Mouse (Mus musculus): ENCODE data around the gene Ngfr.
"Not testable (repeated sequence)": the region's sequence is repeated elsewhere in the genome, so short reads cannot be mapped to it uniquely, and the experiment has no call there.

Ngfr gene

DNA sequence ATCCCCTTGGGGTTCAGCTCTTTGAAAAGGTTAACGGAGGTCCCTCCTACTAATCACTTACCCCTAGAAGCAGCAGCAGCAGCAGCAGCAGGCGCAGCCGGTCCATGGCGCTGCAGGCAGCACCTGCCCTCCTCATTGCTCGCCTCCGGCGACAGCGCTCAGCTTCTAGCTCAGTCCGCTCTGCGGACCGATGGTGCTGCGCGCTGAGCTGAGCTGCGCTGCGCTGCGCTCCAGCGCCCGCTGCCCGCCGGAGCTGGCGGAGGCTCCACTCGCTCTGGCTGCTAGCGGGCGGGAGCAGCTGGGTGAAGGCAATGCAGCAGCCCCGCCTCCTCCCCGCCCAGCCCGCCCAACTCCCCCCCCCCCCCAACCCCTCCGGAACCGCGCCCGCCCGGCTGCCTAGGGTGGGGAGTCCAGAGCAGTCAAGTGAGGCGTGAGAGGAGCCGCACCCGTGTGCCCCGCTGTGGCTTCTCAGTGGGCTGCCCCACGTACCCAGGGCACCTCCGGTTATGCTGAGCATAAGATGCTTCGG lies at the start of gene Ngfr:
TSS of gene Ngfr (minus strand) at position 313 of the 529 bp plus-strand sequence.
- DNase-seq (ENCODE audit: low read depth, low spot score), result no peak

DNA sequence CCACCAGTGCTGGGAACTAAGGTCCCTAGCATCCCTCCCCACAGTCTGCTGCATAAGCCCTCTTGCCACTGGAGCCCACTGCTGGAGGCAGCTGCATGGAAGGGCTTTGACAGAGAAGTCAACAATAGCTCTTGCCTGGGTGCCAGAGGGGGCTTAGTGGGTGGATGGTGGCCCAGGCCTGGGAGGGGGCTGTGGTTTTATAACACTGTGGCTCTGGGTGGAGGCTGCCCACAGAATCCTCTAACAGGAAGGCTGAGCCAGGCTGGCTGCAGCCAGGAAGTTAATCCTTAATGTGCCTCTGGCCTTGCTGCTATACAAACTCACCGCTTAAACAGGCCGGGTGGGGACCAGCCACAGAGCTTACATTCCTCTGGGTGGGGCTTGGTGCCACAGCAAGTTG lies 47.5 kb upstream of the Ngfr start:
- no peak for DNase-seq (ENCODE audit: low read depth, low spot score)

DNA sequence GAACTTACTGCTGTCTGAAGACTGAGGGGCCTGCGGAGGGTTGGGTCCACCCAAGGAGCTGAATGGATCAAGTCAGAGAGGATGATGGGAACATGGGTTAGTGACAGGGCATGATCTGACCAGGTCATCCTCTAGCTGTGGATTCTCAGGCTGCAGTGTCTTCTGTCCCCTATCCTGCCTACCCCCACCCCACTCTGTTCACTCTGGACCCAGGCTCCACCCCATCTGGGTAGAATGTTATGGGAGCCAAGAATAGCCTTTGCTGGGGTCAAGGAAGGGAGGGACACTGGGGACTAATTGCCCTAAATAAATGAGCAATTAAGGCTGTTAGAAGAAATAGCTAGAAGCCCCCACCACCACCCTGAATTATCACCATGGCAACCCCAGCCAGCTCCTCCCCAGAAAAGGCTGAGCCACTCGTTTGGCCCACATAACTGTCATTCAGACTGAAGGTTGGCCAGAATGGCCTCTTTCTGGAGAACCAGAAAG lies 46.0 kb upstream of the Ngfr start:
- DNase-seq (ENCODE audit: low read depth, low spot score), result no peak

DNA sequence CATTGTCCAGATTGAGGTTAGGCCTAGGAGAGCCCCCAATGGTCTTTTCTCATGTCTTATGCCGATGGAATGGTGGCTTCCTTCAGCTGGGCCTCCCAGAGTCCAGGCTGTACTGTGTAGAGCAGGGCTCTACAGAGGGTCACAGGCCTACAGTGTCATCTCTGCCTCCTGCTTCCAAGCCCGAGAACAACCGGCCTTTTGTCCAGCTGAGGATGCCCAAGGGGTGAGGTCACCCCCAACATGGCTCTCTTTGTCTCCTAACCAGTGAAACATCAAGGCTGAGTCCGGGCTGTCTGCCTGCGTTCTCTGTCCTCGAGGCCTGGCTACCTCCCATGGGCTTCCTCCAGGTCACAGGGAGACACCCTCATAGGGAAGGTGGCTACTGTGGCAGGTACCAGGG lies 44.9 kb upstream of the Ngfr start:
- no peak for DNase-seq (ENCODE audit: low read depth, low spot score)

DNA sequence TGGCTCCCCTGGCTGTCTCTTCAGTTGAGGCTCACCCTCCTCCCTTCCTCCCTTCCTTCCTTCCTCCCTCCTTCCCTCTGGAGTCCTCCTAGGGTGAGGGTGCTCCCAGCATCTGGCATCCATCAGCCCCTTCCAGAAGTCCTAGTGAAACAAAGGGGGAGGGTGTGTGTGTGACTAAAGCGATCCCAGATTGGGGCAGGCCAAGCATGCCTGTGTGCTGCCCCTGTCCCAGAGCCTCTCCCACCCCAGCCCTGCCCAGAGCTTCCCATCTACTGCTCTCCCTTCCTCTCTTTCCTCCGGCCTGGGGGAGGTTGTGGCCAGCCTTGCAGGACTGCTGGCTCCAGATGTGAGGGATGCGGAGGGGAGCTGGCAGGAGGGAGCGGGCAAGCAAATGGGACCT lies 43.8 kb upstream of the Ngfr start:
- DNase-seq (ENCODE audit: low read depth, low spot score), result no peak

DNA sequence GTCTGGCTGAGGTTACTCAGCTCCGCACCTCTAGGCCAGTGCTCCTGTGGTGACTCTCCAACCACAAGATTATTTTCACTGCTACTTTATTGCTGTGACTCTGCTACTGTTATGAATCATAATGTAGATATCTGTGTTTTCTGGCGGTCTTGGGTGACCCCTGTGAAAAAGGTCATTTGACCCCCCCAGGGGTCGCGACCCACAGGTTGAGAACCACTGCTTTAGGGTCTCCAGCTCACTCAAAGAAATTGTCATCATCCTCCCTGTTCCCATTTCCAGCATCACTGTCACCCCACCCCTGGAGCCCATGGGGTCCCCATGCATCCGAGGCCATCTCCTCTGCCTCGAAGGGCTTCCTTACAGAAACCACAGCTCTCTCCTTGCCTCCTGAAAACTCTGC lies 43.0 kb upstream of the Ngfr start:
- DNase-seq (ENCODE audit: low read depth, low spot score), result no peak

DNA sequence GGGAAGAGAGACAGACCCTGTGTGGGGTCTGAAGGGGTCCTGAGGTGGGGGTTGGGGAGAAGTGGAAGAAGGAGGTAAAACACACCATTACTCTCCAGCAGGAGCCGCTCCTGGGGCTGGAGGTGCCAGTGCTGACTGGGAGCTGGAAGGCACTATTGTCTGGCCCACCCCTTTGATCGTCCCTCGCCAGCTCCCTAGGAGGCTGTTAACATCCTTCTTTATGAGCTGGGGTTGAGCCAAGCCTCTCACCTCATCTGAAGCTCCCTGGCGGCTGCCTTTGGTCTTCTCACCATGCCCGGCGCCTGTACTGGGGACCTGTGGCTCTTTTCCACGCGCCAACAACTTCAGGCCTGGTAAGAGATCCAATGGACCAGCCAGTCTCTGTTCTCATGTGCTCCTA lies 34.9 kb upstream of the Ngfr start:
- no peak for DNase-seq (ENCODE audit: low read depth, low spot score)

DNA sequence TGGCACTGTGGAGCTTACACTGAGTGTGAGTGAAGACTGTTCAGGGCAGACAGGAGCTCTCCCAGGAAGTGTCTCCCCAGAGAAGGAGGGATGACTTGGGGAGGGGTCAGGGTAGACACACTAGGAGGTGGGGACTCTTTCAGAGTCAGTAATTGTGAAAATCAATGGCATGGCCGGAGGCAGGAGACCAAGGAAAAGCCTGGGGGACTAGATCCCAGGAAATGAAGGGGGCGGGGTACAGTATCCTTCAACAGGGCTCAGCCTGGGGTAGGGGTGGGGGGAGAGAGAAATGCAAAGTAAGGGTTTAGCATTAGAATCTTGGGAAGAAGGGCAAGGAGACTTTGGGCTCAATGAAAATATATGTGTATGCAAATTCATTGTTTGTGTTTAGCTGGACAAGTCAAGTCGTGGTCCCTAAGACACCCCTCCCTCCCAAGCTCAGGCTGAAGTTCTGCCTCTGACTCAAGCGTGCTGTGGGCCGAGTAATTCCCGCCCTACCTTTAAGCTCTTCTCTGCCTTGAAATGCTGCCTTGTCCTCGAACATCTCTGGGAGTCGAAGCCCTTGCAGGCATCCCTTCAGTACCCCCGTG lies 34.1 kb upstream of the Ngfr start:
- DNase-seq (ENCODE audit: low read depth, low spot score), result no peak

DNA sequence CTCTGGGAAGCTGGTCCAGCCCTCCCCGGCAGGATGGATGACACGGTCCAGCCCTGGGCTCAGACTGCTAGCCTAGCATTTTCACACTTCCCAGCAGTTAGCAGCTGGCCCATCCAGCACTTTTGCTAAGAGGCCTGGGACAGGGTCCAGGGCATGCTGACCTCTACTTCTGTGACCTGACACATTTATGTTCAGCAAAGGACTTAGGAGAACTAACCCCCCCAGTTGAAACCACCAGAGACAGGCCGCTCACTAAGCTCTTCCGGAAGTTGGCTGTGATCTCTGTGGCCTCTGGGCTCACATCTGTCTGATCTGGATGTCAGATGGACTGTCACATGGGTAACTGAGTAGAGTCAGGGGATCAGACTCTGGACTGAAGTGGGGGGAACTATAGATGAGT lies 33.5 kb upstream of the Ngfr start:
- no peak for DNase-seq (ENCODE audit: low read depth, low spot score)

DNA sequence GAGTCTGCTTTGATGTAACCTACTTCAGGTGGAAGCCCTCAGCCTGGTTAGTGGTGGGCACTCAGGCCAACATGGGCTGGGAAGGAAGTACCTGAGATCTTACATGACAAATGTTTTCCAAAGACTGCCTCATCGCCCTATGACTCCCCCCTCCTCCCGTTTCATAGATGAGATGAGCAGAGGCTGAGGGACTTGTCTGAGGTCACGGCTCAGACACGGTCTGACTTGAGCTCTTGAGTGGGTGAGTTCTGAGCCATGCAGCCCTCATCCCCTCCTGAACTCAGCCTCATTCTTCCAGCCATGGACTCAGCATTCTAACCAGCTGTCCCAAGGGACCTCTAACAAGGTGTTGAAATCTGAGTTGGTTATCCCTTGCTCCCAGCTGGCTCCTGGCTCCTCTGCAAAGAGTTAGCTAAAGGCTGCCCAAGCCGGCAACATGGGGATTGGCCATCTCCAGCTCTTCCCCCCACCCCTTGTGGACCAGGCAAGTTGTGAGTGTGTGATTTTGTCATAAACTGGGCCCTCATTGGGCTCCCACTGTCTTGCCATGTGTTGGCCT lies 32.4 kb upstream of the Ngfr start:
- no peak for DNase-seq (ENCODE audit: low read depth, low spot score)

DNA sequence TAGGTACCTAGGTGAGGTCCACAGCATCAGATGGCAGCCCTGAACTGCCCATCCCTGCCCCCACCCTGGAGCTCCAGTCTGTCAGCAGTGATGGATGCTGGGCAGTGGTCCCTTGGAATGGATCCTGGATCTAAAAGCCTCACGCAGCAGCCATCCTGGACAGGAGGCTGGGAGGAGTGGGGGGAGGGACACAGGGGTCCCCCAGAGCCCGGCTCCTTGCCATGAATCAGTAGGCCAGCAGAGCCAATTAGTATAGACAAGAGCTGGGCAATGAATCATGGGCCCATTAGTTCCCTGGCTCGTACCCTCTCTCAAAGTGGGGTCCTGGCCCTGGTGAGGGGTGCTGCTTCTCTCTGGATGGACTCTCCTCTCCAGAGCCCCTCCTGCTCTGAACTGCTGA lies 31.5 kb upstream of the Ngfr start:
- DNase-seq (ENCODE audit: low read depth, low spot score), result no peak

DNA sequence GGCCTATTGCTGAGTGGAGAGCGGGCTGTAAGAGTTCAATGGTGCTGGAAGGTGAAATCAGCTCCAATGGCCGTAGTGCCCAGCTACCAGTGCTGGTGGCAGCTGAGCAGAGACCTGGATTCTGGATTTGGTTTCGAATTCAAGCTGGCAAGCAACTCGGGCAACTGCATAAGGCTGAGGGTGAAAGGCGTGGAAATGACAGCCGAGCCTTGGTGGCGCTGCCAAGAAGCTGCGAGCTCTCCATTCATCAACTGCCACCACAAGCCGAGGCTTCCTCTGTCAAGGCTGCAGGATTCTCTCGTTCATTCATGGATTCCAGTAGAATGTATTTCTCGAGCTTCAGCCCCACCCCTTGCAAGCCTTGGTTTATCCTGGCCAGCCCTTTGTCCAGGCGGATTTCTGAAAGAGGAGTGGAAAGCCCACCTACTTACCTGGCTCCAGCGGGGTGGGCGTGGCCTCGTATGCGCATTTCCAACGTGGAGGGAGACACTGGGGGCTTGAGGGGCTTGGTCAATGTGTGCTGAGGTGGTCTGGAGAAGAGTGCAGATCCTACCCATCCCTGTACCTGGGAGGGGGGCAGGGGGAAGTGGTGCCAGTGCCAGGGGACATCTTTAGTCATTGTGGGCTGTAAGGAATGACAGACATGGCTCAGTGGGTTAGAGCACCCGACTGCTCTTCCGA lies 30.4 kb upstream of the Ngfr start:
- no peak for DNase-seq (ENCODE audit: low read depth, low spot score)

DNA sequence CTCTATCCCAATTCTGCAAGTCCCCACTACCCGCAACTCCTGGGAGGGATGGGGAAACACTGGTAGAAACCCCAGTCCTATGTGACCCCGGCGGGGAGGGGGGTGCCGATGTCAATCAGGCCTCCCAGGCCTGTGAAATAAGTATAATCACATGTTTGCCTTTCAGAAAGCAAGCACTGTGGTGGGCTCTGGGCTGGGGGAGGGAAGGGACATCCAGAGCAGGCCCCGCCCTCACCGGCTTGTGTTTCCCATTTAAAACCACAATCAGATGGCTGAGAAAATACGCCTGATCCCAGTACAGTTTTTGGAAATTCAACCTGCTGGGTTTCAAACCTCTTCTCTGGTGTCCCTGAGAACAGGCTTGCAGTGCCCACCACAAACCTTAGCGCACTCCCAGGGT lies 27.2 kb upstream of the Ngfr start:
- DNase-seq (ENCODE audit: low read depth, low spot score), result no peak

DNA sequence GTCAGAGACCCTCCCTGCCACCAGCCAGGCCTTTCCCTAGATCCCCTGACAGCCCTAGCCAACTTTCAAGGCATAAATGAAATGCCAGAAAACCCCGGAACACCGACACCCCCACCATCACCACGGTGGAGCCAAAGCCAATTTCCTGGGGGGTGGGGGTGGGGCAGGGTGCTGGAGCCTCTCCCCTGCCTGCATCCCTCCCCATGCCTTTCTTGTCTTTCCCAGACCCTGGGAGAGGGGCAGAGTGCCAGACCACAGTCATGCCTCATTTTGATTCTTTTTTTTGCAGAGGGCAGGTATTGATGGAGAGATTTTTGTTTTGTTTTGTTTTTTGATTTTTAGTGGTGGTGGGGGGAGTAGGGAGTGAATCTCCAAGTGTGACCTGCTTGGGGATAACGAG lies 23.7 kb upstream of the Ngfr start:
- DNase-seq (ENCODE audit: low read depth, low spot score), result no peak

DNA sequence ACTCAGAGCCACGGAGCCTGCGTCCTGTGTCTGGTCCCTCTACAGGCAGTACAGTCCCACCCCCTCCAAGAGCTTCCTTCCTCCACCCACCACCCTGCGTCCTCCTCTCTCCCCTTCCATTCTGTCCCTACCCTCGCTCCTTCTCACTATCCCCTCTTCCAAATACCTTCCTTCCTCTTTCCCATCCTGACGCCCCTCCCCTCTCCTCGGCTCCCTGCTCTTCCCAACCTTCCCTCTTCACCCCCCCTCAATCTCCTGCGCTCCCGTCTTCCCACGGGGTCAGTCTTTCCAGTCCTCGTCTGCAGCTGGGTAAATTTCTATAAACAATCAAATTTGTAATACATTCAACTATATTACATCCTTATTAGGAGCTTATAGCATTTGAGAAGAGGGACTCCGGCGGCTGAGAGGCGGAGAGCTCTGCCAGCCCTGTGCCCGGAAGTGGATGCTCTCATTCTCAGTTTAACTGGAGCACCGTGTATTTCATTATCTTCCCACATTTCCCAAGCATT lies 22.9 kb upstream of the Ngfr start:
- no peak for DNase-seq (ENCODE audit: low read depth, low spot score)

DNA sequence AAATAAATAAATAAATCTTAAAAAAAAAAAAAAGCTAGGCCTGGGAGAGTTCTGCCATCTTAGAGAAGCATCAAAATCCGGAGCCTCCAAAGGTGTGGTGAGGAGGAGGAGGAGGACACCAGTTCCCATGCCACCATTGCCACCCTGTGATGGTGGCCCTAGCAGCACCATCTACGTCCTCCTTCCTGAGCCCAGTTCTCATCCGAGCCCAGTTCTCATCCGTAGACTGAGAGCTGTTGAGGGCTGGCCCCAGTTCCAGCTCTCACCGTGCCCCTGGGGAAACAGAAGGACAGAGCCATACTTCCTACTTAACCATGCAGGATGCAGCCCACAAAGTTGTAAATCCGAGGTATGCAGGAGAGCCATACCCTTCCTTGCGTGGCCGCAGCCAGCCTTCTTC lies 22.4 kb upstream of the Ngfr start:
- no peak for DNase-seq (ENCODE audit: low read depth, low spot score)

DNA sequence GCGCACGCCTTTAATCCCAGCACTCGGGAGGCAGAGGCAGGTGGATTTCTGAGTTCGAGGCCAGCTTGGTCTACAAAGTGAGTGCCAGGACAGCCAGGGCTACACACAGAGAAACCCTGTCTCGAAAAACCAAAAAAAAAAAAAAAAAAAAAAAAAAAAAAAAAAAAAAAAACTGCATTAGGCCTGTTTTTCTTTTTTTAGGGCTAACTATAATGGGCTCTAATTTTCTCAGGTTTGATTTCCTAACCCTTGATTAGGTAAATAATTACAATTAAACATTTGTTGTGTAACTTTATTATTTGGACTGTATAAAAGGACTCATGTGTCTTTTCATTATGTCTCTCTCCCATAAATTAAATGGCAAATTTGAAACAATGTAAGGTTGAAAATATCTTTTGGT lies 19.8 kb upstream of the Ngfr start:
- not testable (repeated sequence) for DNase-seq (ENCODE audit: low read depth, low spot score)

DNA sequence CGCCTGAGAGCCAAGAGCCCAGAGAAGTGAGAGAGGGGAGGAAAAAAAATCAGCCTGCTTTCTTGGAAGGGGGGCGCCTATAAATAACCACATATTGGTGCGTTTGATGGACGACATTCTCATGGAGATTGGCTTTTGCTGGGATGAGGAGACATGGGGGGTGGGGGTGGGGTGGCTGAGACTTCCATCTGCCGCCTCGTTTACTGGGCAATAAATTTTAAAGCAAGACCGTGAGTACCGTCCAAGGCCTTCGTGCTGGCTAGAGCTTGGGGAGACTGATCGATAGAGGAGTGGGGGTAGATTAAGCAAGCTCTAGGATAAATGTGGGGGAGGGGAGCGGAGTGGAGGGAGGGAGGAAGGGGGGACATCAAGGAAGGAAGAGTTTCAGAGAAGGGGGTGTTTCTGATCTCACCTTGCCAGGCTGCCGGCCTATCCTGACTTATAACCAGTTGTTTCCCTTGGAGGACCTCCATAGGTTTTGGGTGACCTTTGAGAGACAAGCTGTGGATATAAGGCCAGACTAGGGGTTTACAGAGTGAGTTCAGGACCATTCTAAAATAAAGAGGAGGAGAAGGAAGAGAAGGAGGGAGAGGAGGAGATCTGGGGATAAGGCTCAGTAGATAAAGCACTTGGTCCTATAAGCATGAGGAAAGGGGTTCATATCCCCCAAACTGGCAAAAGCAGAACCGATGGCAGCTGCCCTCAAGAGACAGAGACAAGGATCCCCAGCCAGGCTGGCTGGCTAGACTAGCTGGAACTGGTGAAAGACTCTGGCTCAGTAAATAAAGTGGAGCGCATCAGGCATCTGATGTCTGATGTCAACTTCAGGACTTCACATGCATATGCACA lies 10.9 kb upstream of the Ngfr start:
- DNase-seq (ENCODE audit: low read depth, low spot score), result no peak

DNA sequence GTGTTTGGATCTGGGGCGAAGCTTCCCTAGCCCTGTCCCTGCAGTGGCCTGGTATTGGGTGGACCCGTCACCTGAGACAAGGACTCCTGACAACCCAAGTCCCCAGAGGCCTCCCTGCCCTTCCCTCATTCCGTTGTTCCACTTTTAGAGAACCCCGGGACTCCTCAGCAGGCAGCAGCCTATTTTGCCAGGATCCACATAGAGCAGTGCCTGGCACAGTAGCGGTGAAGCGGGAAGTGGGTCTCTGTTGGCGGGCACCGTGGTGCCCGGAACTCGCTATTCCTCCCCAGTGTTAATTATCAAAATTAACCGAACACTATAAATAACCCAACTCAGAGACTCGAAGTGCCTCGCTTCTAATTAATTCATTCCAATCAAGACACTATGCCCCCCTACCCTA lies 10.2 kb upstream of the Ngfr start:
- no peak for DNase-seq (ENCODE audit: low read depth, low spot score)

DNA sequence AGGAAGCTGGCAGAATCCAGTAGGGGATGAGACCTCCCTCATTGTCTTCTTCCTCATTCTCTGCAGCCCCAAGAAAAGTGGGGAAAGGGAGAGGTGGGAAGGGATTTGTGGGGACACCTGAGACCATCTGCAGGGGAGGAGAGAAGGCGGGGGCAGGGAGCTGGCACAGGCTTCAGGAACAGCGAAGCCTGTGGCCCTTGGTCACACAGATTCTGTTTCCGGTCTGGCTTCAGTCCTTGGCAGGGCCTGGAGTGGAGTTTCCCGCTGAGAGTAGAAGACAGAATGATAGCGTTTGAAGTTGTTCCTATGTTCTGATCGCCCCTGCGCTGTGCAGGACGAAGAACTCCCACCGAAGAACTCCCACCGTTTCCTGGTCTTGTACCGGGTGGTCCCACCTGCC lies 9.2 kb upstream of the Ngfr start:
- DNase-seq (ENCODE audit: low read depth, low spot score), result no peak

DNA sequence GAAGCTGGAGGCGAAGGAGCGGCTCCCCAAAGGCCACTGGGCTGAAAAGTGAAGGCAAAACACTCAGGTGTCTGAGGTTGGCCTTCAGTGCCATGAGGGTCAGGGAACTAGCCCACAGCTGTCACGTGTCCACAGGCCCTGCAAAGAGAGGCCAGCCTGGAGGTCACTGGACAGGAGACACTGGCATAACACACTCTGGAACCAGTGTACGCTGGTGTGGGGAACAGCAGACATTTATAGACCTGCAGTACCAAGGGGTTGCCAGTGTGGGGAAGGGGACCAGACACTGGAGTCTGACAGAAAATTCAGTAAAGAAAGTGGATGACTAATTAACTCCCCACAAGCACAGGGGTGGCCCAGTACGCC lies 8.6 kb upstream of the Ngfr start:
- DNase-seq (ENCODE audit: low read depth, low spot score), result no peak

Measured in c-Kit-negative CD71-positive TER-119-positive erythroid progenitor cells, embryonic 14.5 days (primary cell).